Mouse (Mus musculus) MEL (cell line): ENCODE data around the gene Smok3b. TPM values are rescaled to one million over a fixed set of nuclear protein-coding genes. Genes with fewer than 3 reads are reported as not detected.

Source experiments
- DNase-seq: peaks from one replicate; pipeline ENCODE4 v3.0.0; 2011; ENCODE audit warnings: low read depth, low spot score
- H3K27ac ChIP-seq: 2 replicates; pipeline ENCODE4 v1.5.1; 2012; ENCODE audit warnings: low read depth, mild to moderate bottlenecking, control low read depth, low read length, moderate library complexity; ENCODE audit not compliant: control insufficient read depth
- H3K27me3 ChIP-seq, 2 experiments: fragments of 150-350 bp in 1 of 2; sonication (generic) in 1 of 2; 2 replicates each; pipeline ENCODE4 v1.6.1; 2012; ENCODE audit warnings: low read length in 2 of 2, mild to moderate bottlenecking in 2 of 2, improper control_type of control experiment in 1 of 2, moderate library complexity in 1 of 2; ENCODE audit not compliant: insufficient read depth in 2 of 2, control insufficient read depth in 1 of 2
- H3K36me3 ChIP-seq, 2 experiments: 2 replicates each; pipeline ENCODE4 v1.6.1; 2012 to 2014; ENCODE audit warnings: low read length in 2 of 2, improper control_type of control experiment in 1 of 2, inconsistent platforms in 1 of 2, mild to moderate bottlenecking in 1 of 2; ENCODE audit not compliant: insufficient read depth in 2 of 2, control insufficient read depth in 1 of 2
- H3K4me1 ChIP-seq, 2 experiments: fragments of 150-350 bp in 1 of 2; sonication (generic) in 1 of 2; 2 replicates each; pipeline ENCODE4 v1.6.1; 2012; ENCODE audit warnings: low read length in 2 of 2, improper control_type of control experiment in 1 of 2, mild to moderate bottlenecking in 1 of 2; ENCODE audit not compliant: insufficient read depth in 2 of 2, control insufficient read depth in 1 of 2
- H3K4me3 ChIP-seq, 2 experiments: fragments of 150-350 bp in 1 of 2; sonication (generic) in 1 of 2; 2 replicates each; pipeline ENCODE4 v1.5.1; 2012; ENCODE audit warnings: low read depth in 2 of 2, low read length in 2 of 2, mild to moderate bottlenecking in 2 of 2, moderate library complexity in 2 of 2, control low read depth in 1 of 2, improper control_type of control experiment in 1 of 2; ENCODE audit not compliant: control insufficient read depth in 1 of 2, insufficient read depth in 1 of 2
- H3K79me2 ChIP-seq: 2 replicates; pipeline ENCODE4 v1.6.1; 2012; ENCODE audit warnings: mild to moderate bottlenecking, low read length, moderate library complexity; ENCODE audit not compliant: control insufficient read depth, poor library complexity, insufficient read depth
- H3K9ac ChIP-seq: 2 replicates; pipeline ENCODE4 v1.6.1; 2012; ENCODE audit warnings: low read depth, mild to moderate bottlenecking, control low read depth, low read length, moderate library complexity; ENCODE audit not compliant: control insufficient read depth, poor library complexity, severe bottlenecking
- H3K9me3 ChIP-seq: fragments of 150-350 bp; sonication (generic); replicated peaks from 2 replicates; pipeline ENCODE4 v1.6.1; 2012; ENCODE audit warnings: mild to moderate bottlenecking, low read length, improper control_type of control experiment, moderate library complexity; ENCODE audit not compliant: insufficient read depth
- CHD1 ChIP-seq: IDR thresholded peaks from 2 replicates; pipeline ENCODE4 v1.6.1; 2012; ENCODE audit warnings: low read depth, mild to moderate bottlenecking, inconsistent platforms, low read length, improper control_type of control experiment
- CHD2 ChIP-seq: IDR thresholded peaks from 2 replicates; pipeline ENCODE4 v1.6.1; 2011; ENCODE audit warnings: low read length, improper control_type of control experiment
- ELF1 ChIP-seq: IDR thresholded peaks from 2 replicates; pipeline ENCODE4 v1.6.1; 2014; ENCODE audit warnings: low read depth, mild to moderate bottlenecking, inconsistent platforms, low read length, improper control_type of control experiment, moderate library complexity
- GABPA ChIP-seq: IDR thresholded peaks from 2 replicates; pipeline ENCODE4 v1.6.1; 2012; ENCODE audit warnings: low read depth, mild to moderate bottlenecking, inconsistent platforms, low read length, improper control_type of control experiment, moderate library complexity
- GATA1 ChIP-seq: IDR thresholded peaks from 2 replicates; pipeline ENCODE4 v1.6.1; 2011; ENCODE audit warnings: low read depth, low read length, improper control_type of control experiment
- HCFC1 ChIP-seq: IDR thresholded peaks from 2 replicates; pipeline ENCODE4 v1.6.1; 2012; ENCODE audit warnings: low read depth, mild to moderate bottlenecking, inconsistent platforms, low read length, improper control_type of control experiment, moderate library complexity
- MYB ChIP-seq: IDR thresholded peaks from 2 replicates; pipeline ENCODE4 v1.6.1; 2011; ENCODE audit warnings: mild to moderate bottlenecking, low read depth, low read length, improper control_type of control experiment
- POLR2A ChIP-seq, 2 experiments: IDR thresholded peaks; 2 replicates each; pipeline ENCODE4 v1.6.1; 2011 to 2012; ENCODE audit warnings: low read length in 2 of 2, mild to moderate bottlenecking in 2 of 2, control low read depth in 1 of 2, improper control_type of control experiment in 1 of 2, low read depth in 1 of 2, moderate library complexity in 1 of 2; ENCODE audit not compliant: control insufficient read depth in 1 of 2, insufficient read depth in 1 of 2, poor library complexity in 1 of 2
- POLR2AphosphoS2 ChIP-seq: IDR thresholded peaks from 2 replicates; pipeline ENCODE4 v1.6.1; 2011; ENCODE audit warnings: low read length, improper control_type of control experiment
- RAD21 ChIP-seq: IDR thresholded peaks from 2 replicates; pipeline ENCODE4 v1.6.1; 2011; ENCODE audit warnings: mild to moderate bottlenecking, low read depth, low read length, improper control_type of control experiment
- RCOR1 ChIP-seq: IDR thresholded peaks from 2 replicates; pipeline ENCODE4 v1.6.1; 2012; ENCODE audit warnings: low read depth, mild to moderate bottlenecking, inconsistent platforms, low read length, improper control_type of control experiment
- SMC3 ChIP-seq: IDR thresholded peaks from 2 replicates; pipeline ENCODE4 v1.6.1; 2011; ENCODE audit warnings: low read depth, low read length, improper control_type of control experiment
- TAL1 ChIP-seq: IDR thresholded peaks from 2 replicates; pipeline ENCODE4 v1.6.1; 2012; ENCODE audit warnings: mild to moderate bottlenecking, inconsistent platforms, low read length, moderate library complexity, mixed read lengths
- TBP ChIP-seq: IDR thresholded peaks from 2 replicates; pipeline ENCODE4 v1.8.0; 2011; ENCODE audit warnings: low read depth, low read length, improper control_type of control experiment
- TCF12 ChIP-seq: IDR thresholded peaks from 2 replicates; pipeline ENCODE4 v1.6.1; 2014; ENCODE audit warnings: low read depth, mild to moderate bottlenecking, inconsistent platforms, low read length, improper control_type of control experiment, moderate library complexity
- UBTF ChIP-seq: IDR thresholded peaks from 2 replicates; pipeline ENCODE4 v1.6.1; 2012; ENCODE audit warnings: low read depth, mild to moderate bottlenecking, inconsistent platforms, low read length, improper control_type of control experiment, moderate library complexity, borderline replicate concordance; ENCODE audit not compliant: insufficient read depth
- USF1 ChIP-seq: IDR thresholded peaks from 2 replicates; pipeline ENCODE4 v1.6.1; 2014; ENCODE audit warnings: low read depth, mild to moderate bottlenecking, inconsistent platforms, low read length, improper control_type of control experiment, moderate library complexity
- ZKSCAN1 ChIP-seq: IDR thresholded peaks from 2 replicates; pipeline ENCODE4 v1.6.1; 2012; ENCODE audit warnings: low read depth, mild to moderate bottlenecking, inconsistent platforms, low read length, improper control_type of control experiment, moderate library complexity
- ZNF384 ChIP-seq: IDR thresholded peaks from 2 replicates; pipeline ENCODE4 v1.6.1; 2012; ENCODE audit warnings: low read depth, mild to moderate bottlenecking, inconsistent platforms, low read length, improper control_type of control experiment
- polyA plus RNA-seq, 2 experiments: library from polyadenylated mRNA; stranded (reverse) in 1 of 2; unstranded in 1 of 2; fragments of >175 nt in 1 of 2; fragments of >200 nt in 1 of 2; gene quantifications; 2 replicates each; pipeline versions ENCODE4 v1.2.1 to v1.2.4; 2012; ENCODE audit warnings: low replicate concordance in 2 of 2, low read depth in 1 of 2; ENCODE audit not compliant: insufficient read length in 2 of 2, insufficient read depth in 1 of 2, missing spikeins in 1 of 2
- total RNA-seq: library from RNA; depleted of rRNA; stranded (reverse); fragments of 300-350 nt; gene quantifications from 2 replicates; pipeline ENCODE4 v1.2.3, GENCODE M21; 2012

Gene Smok3b
- total and polyA plus RNA-seq, 3 experiments = not detected

DNA sequence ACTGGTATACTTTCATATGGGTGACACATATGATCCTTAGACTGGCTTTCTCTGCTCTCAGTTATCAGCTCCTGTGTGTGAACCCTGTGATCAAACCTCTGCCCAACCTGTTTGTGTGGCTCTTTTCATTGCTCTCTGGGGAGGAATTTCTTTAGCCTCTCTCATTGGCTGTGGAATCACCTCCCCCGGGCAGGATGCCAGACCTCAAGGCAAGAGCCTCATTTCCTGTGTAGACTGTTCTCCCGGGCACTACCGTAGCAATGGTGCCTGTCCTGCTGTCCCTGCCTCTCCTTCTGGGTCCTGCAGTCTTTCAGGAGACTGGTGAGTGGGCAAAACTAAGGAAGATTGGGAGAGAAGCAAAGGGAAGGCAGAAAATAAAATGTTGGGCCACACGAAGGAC lies 39.9 kb upstream of the Smok3b start, which contains the start of gene Azgp1:
Azgp1 (plus strand) TSS at position 221 of the 400 bp plus-strand sequence.
- no peak within 1 kb of the TSS for H3K27ac ChIP-seq
- no peaks in the 10 kb centered on the region for H3K79me2 ChIP-seq
- H3K36me3 ChIP-seq = no peaks in the 10 kb centered on the region
- no peaks in the 10 kb centered on the region for H3K4me1 ChIP-seq
- no peaks in the 10 kb centered on the region for H3K9me3 ChIP-seq
- H3K4me3 ChIP-seq = no peak within 1 kb of the TSS
- H3K9ac ChIP-seq = no peak within 1 kb of the TSS
- peaks cover 0 to 2% of the 10 kb centered on the region in 2 experiments; a peak in 1 of 4 replicates for H3K27me3 ChIP-seq
- DNase-seq = no peak
- TF ChIP-seq TCF12 (no peak), GATA1 (no peak), POLR2AphosphoS2 (no peak)

DNA sequence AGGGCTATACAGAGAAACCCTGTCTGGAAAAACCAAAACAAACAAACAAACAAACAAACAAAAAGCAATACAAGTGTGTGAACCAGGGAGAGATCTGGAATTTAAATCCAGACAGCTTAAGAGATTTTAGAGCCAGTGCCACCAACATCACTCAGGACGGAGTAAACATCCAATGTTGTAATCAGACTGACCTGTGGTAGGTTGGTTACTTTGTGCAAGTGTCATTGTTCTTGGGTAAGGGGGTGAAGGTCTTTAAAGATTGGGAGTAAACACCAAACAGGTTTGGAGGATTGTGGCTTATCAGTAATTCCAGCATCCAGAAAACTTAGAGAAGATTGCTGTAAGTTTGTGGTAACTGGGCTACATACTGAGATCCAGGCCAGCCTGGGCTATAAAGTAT lies 34.9 kb upstream of the Smok3b start:
- Histone ChIP-seq H3K9me3 (no peaks in the 10 kb centered on the region), H3K79me2 (no peaks in the 10 kb centered on the region), H3K27ac (no peak overlapping the region), H3K27me3 (peaks cover 0 to 2% of the 10 kb centered on the region in 2 experiments; a peak in 1 of 4 replicates), H3K36me3 (no peaks in the 10 kb centered on the region), H3K4me1 (no peaks in the 10 kb centered on the region), H3K4me3 (no peak overlapping the region), H3K9ac (no peak overlapping the region)
- no peak for TF ChIP-seq TCF12
- DNase-seq = no peak

GRCm38 (mm10) chr5:138009437-138009836 lies 11.8 kb upstream of the Smok3b start:
- H3K36me3 ChIP-seq = no peaks in the 10 kb centered on the region
- H3K27me3 ChIP-seq = no peaks in the 10 kb centered on the region; a peak in 1 of 4 replicates
- H3K27ac ChIP-seq = no peak overlapping the region
- no peaks in the 10 kb centered on the region for H3K79me2 ChIP-seq
- H3K9ac ChIP-seq = no peak overlapping the region
- TF ChIP-seq TCF12 (no peak), UBTF (no peak), SMC3 (no peak), TBP (no peak), RAD21 (no peak), GABPA (no peak), POLR2A (IDR thresholded peaks at IDR 0.05; ENCODE audit: control insufficient read depth in 1 of 2, insufficient read depth in 1 of 2, low read depth in 1 of 2, low read length in 2 of 2, poor library complexity in 1 of 2) (no peak)
- TF ChIP-seq, all 39 proteins: peak for 0
- H3K4me3 ChIP-seq = no peak overlapping the region
- H3K4me1 ChIP-seq = no peaks in the 10 kb centered on the region
- no peaks in the 10 kb centered on the region for H3K9me3 ChIP-seq
- no peak for DNase-seq

DNA sequence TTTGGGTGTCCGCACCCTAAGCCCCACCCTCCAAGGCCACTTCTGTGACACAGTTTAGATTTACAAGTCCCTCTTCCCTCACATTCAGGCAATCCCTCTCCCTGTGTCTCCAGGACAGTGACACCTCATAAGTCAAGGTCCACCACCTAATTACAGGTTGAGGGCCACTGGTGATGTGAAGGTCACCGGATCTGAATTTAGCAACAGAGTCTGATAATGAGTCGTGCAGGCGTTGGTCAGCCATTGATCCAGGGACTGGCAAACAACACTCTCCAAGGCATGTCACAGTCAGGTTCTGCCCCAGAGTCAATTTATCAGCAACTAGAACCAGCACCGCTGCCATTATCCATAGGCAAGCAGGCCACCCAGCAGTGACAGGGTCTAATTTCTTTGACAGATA lies 8.8 kb upstream of the Smok3b start:
- Histone ChIP-seq H3K79me2 (no peaks in the 10 kb centered on the region), H3K36me3 (no peaks in the 10 kb centered on the region), H3K4me1 (no peaks in the 10 kb centered on the region), H3K27me3 (no peaks in the 10 kb centered on the region; a peak in 2 of 4 replicates), H3K9ac (no peak overlapping the region), H3K4me3 (no peak overlapping the region), H3K9me3 (no peaks in the 10 kb centered on the region), H3K27ac (no peak overlapping the region)
- TF ChIP-seq RCOR1 (no peak), USF1 (no peak), MYB (no peak), CHD1 (no peak), ZKSCAN1 (no peak), TAL1 (no peak), CHD2 (no peak), TCF12 (no peak), ELF1 (no peak), ZNF384 (no peak), HCFC1 (no peak)
- DNase-seq = no peak
